Mouse (Mus musculus): ENCODE results near the gene N4bp3. TPM values are rescaled to one million over a fixed set of nuclear protein-coding genes. Genes with fewer than 3 reads are reported as not detected.
"Not testable (repeated sequence)": the region's sequence is repeated elsewhere in the genome, so short reads cannot be mapped to it uniquely, and the experiment has no call there.

The N4bp3 gene
- total RNA-seq, 1 experiment: 23.7 TPM

GRCm38 (mm10) chr11:51614256-51614655 lies 36.4 kb downstream of the N4bp3 start:
- peaks cover 2 to 7% of the 10 kb centered on the region in 2 experiments; a peak in 2 of 4 replicates for H3K4me1 ChIP-seq (ENCODE audit: control insufficient read depth in 2 of 2, insufficient read depth in 2 of 2, low read length in 2 of 2, poor library complexity in 1 of 2)
- peak overlapping the region; percentile 41; the same call in 1 of the 2 replicates for H3K9ac ChIP-seq (ENCODE audit: insufficient read depth, low read depth, low read length, poor library complexity, severe bottlenecking)
- no peaks in the 10 kb centered on the region for H3K9me3 ChIP-seq (ENCODE audit: control insufficient read depth, insufficient read depth, low read depth, low read length)
- TF ChIP-seq CHD2 (IDR thresholded peaks at IDR 0.05; ENCODE audit: low read depth, low read length) (no peak), ZNF384 (IDR thresholded peaks at IDR 0.05; ENCODE audit: low read depth, low read length) (no peak), ZC3H11A (IDR thresholded peaks at IDR 0.05; ENCODE audit: borderline replicate concordance, low read depth, low read length) (no peak), MAFK (IDR thresholded peaks at IDR 0.05; ENCODE audit: insufficient read depth, low read depth, low read length) (no peak), HCFC1 (IDR thresholded peaks at IDR 0.05; ENCODE audit: borderline replicate concordance, insufficient read depth, low read length) (no peak)
- H3K36me3 ChIP-seq (ENCODE audit: control insufficient read depth, insufficient read depth, low read length, poor library complexity, severe bottlenecking): no peaks in the 10 kb centered on the region
- DNase-seq (ENCODE audit: low read depth, low spot score): no peak
- H3K4me3 ChIP-seq (ENCODE audit: insufficient read depth in 1 of 2, low read depth in 1 of 2, low read length in 2 of 2, poor library complexity in 1 of 2, severe bottlenecking in 1 of 2): peak overlapping the region in 1 of 2 experiments; percentile 10; a peak in 1 of 4 replicates
- in situ Hi-C loops (cut with MboI; ENCODE audit: low sequenced_read_pairs in 2 of 2, unreplicated experiment in 2 of 2): loop anchor here in 1 of 2 experiments (10.0 kb wide), 1 partner anchor 71 kb away; the partner anchor contains the start of gene 0610009B22Rik
- H3K27ac ChIP-seq (ENCODE audit: insufficient read depth, low read depth, low read length, poor library complexity, severe bottlenecking): no peak overlapping the region

- peaks cover 10% of the 10 kb centered on the region for H3K36me3 ChIP-seq (ENCODE audit: control insufficient read depth, insufficient read depth, low read length, poor library complexity, severe bottlenecking)
- DNase-seq (ENCODE audit: low read depth, low spot score); H3K9ac ChIP-seq (ENCODE audit: insufficient read depth, low read depth, low read length, poor library complexity, severe bottlenecking); H3K4me1 ChIP-seq (ENCODE audit: control insufficient read depth in 2 of 2, insufficient read depth in 2 of 2, low read length in 2 of 2, poor library complexity in 1 of 2); H3K9me3 ChIP-seq (ENCODE audit: control insufficient read depth, insufficient read depth, low read depth, low read length); H3K4me3 ChIP-seq (ENCODE audit: insufficient read depth in 1 of 2, low read depth in 1 of 2, low read length in 2 of 2, poor library complexity in 1 of 2, severe bottlenecking in 1 of 2); H3K27ac ChIP-seq (ENCODE audit: insufficient read depth, low read depth, low read length, poor library complexity, severe bottlenecking): not testable (repeated sequence)
- in situ Hi-C loops (cut with MboI; ENCODE audit: low sequenced_read_pairs in 2 of 2, unreplicated experiment in 2 of 2): loop anchor here in 1 of 2 experiments (10.0 kb wide), 1 partner anchor 75 kb away; the partner anchor contains the start of gene 0610009B22Rik
These were observed 40.7 kb downstream of the N4bp3 start for GRCm38 (mm10) chr11:51609940-51610339.

- no peak overlapping the region for H3K4me3 ChIP-seq (ENCODE audit: insufficient read depth in 1 of 2, low read depth in 1 of 2, low read length in 2 of 2, poor library complexity in 1 of 2, severe bottlenecking in 1 of 2)
- H3K4me1 ChIP-seq (ENCODE audit: control insufficient read depth in 2 of 2, insufficient read depth in 2 of 2, low read length in 2 of 2, poor library complexity in 1 of 2): peaks cover 2 to 5% of the 10 kb centered on the region in 2 experiments; a peak in 1 of 4 replicates
- no peak for DNase-seq (ENCODE audit: low read depth, low spot score)
- TF ChIP-seq HCFC1 (IDR thresholded peaks at IDR 0.05; ENCODE audit: borderline replicate concordance, insufficient read depth, low read length) (no peak), ZC3H11A (IDR thresholded peaks at IDR 0.05; ENCODE audit: borderline replicate concordance, low read depth, low read length) (no peak), CHD2 (IDR thresholded peaks at IDR 0.05; ENCODE audit: low read depth, low read length) (no peak), MAFK (IDR thresholded peaks at IDR 0.05; ENCODE audit: insufficient read depth, low read depth, low read length) (no peak), ZNF384 (IDR thresholded peaks at IDR 0.05; ENCODE audit: low read depth, low read length) (no peak)
- in situ Hi-C loops (cut with MboI; ENCODE audit: low sequenced_read_pairs in 2 of 2, unreplicated experiment in 2 of 2): no loop called here
- H3K9me3 ChIP-seq (ENCODE audit: control insufficient read depth, insufficient read depth, low read depth, low read length): no peaks in the 10 kb centered on the region
- H3K27ac ChIP-seq (ENCODE audit: insufficient read depth, low read depth, low read length, poor library complexity, severe bottlenecking): no peak overlapping the region
- no peak overlapping the region for H3K9ac ChIP-seq (ENCODE audit: insufficient read depth, low read depth, low read length, poor library complexity, severe bottlenecking)
- peaks cover 15% of the 10 kb centered on the region for H3K36me3 ChIP-seq (ENCODE audit: control insufficient read depth, insufficient read depth, low read length, poor library complexity, severe bottlenecking)
These were observed 41.3 kb downstream of the N4bp3 start for GRCm38 (mm10) chr11:51609266-51609909.

- Histone ChIP-seq H3K9ac (ENCODE audit: insufficient read depth, low read depth, low read length, poor library complexity, severe bottlenecking) (peak overlapping the region; percentile 73), H3K4me1 (ENCODE audit: control insufficient read depth in 2 of 2, insufficient read depth in 2 of 2, low read length in 2 of 2, poor library complexity in 1 of 2) (peaks cover 1 to 7% of the 10 kb centered on the region in 2 experiments; a peak in 1 of 4 replicates), H3K27ac (ENCODE audit: insufficient read depth, low read depth, low read length, poor library complexity, severe bottlenecking) (peak overlapping the region; percentile 59), H3K4me3 (ENCODE audit: insufficient read depth in 1 of 2, low read depth in 1 of 2, low read length in 2 of 2, poor library complexity in 1 of 2, severe bottlenecking in 1 of 2) (peak overlapping the region; percentile 63 to 70), H3K9me3 (ENCODE audit: control insufficient read depth, insufficient read depth, low read depth, low read length) (no peaks in the 10 kb centered on the region), H3K36me3 (ENCODE audit: control insufficient read depth, insufficient read depth, low read length, poor library complexity, severe bottlenecking) (peaks cover 37% of the 10 kb centered on the region)
- DNase-seq (ENCODE audit: low read depth, low spot score): no peak
- TF ChIP-seq CHD2 (IDR thresholded peaks at IDR 0.05; ENCODE audit: low read depth, low read length) (no peak), ZC3H11A (IDR thresholded peaks at IDR 0.05; ENCODE audit: borderline replicate concordance, low read depth, low read length) (no peak), ZNF384 (IDR thresholded peaks at IDR 0.05; ENCODE audit: low read depth, low read length) (no peak), HCFC1 (IDR thresholded peaks at IDR 0.05; ENCODE audit: borderline replicate concordance, insufficient read depth, low read length) (no peak), MAFK (IDR thresholded peaks at IDR 0.05; ENCODE audit: insufficient read depth, low read depth, low read length) (no peak)
- in situ Hi-C loops (cut with MboI; ENCODE audit: low sequenced_read_pairs in 2 of 2, unreplicated experiment in 2 of 2): no loop called here
These were observed 43.4 kb downstream of the N4bp3 start for GRCm38 (mm10) chr11:51607096-51607738.

Data from ES-E14 (cell line).